Mouse (Mus musculus) midbrain, embryonic 14.5 days (tissue): ENCODE results near the gene Dennd1a. TPM values are rescaled to one million over a fixed set of nuclear protein-coding genes. Genes with fewer than 3 reads are reported as not detected.

Experiments used
- ATAC-seq: fragments of 200-750 bp; cut with Nextera tagmentation; 2 replicates; pipeline ENCODE4 v1.8.0; 2017; ENCODE audit warnings: moderate number of reproducible peaks, moderate library complexity; ENCODE audit not compliant: low FRiP score, low TSS enrichment
- DNase-seq: peaks from one replicate; pipeline ENCODE4 v3.0.0-alpha.2; 2015
- H3K27ac ChIP-seq: fragments of 300-500 bp; sonication (generic); replicated peaks from 2 replicates; pipeline ENCODE4 v1.5.1; 2014; ENCODE audit warnings: mild to moderate bottlenecking, low read depth, low read length, moderate library complexity
- H3K27me3 ChIP-seq: fragments of 300-500 bp; sonication (generic); 2 replicates; pipeline ENCODE4 v1.6.1; 2014; ENCODE audit warnings: low read length, control low read depth, mixed read lengths; ENCODE audit not compliant: control insufficient read depth, insufficient read depth
- H3K36me3 ChIP-seq: fragments of 300-500 bp; sonication (generic); 2 replicates; pipeline ENCODE4 v1.6.1; 2014; ENCODE audit warnings: low read length, control low read depth; ENCODE audit not compliant: control insufficient read depth, insufficient read depth
- H3K4me1 ChIP-seq: fragments of 300-500 bp; sonication (generic); 2 replicates; pipeline ENCODE4 v1.6.1; 2014; ENCODE audit warnings: mild to moderate bottlenecking, antibody characterized with exemption, low read length, control low read depth; ENCODE audit not compliant: control insufficient read depth, insufficient read depth
- H3K4me2 ChIP-seq: fragments of 300-500 bp; sonication (generic); 2 replicates; pipeline ENCODE4 v1.6.1; 2014; ENCODE audit warnings: mild to moderate bottlenecking, low read length, moderate library complexity
- H3K4me3 ChIP-seq: fragments of 300-500 bp; sonication (generic); replicated peaks from 2 replicates; pipeline ENCODE4 v1.5.1; 2014; ENCODE audit warnings: low read depth, low read length
- H3K9ac ChIP-seq: fragments of 300-500 bp; sonication (generic); replicated peaks from 2 replicates; pipeline ENCODE4 v1.6.1; 2014; ENCODE audit warnings: mild to moderate bottlenecking, low read length, moderate library complexity
- H3K9me3 ChIP-seq: fragments of 300-500 bp; sonication (generic); 2 replicates; pipeline ENCODE4 v1.6.1; 2016; ENCODE audit warnings: low read length, control low read depth, mixed read lengths; ENCODE audit not compliant: control insufficient read depth
- WGBS: fragments of 180-500 bp; shearing (Covaris S2); extraction: QIAGEN DNeasy Blood & Tissue Kit; methylation state at CpG from one replicate; pipeline ENCODE4 v1.1.7; 2014; 5-methylcytosine and 5-hydroxymethylcytosine counted together
- polyA plus RNA-seq: library from polyadenylated mRNA; unstranded; fragments of >200 nt; fragmentation: Nextera tagmentation; extraction: Ambion mirVana; gene quantifications from 2 replicates; pipeline ENCODE4 v1.2.1, GENCODE M21; 2014

The Dennd1a gene
- polyA plus RNA-seq, 1 experiment from 2014 or later: 16.6 TPM

DNA sequence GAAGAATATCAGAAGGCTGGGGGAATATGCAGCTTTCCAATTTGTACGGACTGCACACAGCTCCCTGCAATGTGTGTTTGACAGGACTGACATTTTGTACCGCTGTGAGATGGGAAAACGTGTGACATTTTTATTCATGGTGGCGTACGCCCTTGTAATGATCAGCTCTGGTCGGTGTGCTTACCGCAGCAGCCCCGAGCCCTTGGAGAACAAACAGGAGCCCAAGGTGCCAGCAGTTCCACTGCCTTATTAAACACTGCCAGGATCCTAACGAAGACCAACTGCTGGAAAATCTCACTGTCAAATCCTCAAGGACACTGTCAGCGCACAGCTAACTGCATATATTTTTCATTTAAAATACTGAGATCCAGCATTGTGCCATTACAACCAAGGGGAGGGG lies 454.9 kb downstream of the Dennd1a start:
- Histone ChIP-seq H3K4me2 (no peak overlapping the region), H3K27ac (peak overlapping the region; percentile 33), H3K9me3 (no peaks in the 10 kb centered on the region), H3K36me3 (no peaks in the 10 kb centered on the region), H3K4me1 (peaks cover 37% of the 10 kb centered on the region), H3K27me3 (no peaks in the 10 kb centered on the region), H3K9ac (no peak overlapping the region), H3K4me3 (no peak overlapping the region)
- peak; percentile 46; the same call in 1 of the 2 replicates for ATAC-seq
- DNase-seq: peak; percentile 53
- WGBS: 55% methylated on average over 10 of the region's 10 CpGs

DNA sequence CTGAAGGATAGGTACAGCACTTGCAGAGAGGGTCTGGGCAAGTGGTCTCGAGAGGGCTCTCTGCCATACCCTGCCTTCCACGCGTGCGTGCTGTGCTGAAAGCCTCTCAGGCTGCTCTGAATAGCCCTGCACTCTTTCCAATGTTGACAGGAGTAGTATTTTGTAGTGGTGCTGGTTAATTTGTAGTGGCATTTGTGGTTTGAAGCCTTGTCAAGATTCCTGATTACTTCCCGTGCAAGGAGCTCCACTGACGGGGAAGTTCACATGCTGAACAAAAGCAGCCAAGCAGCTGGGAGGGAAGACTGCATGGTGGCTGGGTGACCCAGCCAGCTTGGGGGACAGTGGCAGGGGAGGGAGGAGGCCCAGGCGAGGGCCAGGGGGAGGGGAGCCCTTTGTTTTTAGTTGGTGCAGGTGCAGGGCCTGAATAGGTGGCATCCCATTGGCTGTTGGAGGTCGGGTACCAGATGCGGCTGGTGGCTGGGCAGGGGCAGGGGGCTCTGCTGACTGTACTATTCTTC lies 457.4 kb downstream of the Dennd1a start:
- DNase-seq (peak; percentile 48), ATAC-seq (peak; percentile 35; the same call in 1 of the 2 replicates)
- no peak overlapping the region for H3K4me2 ChIP-seq

DNA sequence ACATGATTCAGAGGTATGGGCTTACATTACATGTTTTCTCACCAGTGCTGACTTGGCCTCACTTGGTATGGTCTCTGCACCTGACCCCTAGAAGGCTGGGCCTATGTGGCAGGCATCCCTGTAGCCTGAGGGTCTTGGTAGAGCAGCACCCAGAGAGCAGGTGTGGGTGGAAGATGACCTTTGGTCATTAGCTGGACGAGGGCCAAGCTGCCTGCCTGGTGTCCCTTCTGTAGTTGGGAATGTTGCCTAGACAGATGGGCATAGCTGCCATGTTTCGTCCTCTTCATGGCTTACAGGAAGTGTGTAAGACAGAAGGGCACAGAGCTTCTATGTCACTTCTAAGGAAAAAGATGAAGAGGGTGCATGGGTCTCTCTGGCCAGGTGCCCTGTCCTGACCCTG lies 463.4 kb downstream of the Dennd1a start:
- Histone ChIP-seq H3K4me3 (no peak overlapping the region), H3K9ac (no peak overlapping the region), H3K9me3 (no peaks in the 10 kb centered on the region), H3K4me1 (peaks cover 23% of the 10 kb centered on the region), H3K27me3 (no peaks in the 10 kb centered on the region), H3K27ac (no peak overlapping the region), H3K4me2 (no peak overlapping the region), H3K36me3 (no peaks in the 10 kb centered on the region)
- ATAC-seq: no peak
- WGBS: 85% methylated on average over 2 of the region's 2 CpGs
- no peak for DNase-seq

More for the DNA sequence above, 457.4 kb downstream of the Dennd1a start:
- H3K9ac ChIP-seq: 0 out of 2 replicates have a peak overlapping the region, but pooled peaks have one; percentile 16
- H3K4me1 ChIP-seq: peaks cover 37% of the 10 kb centered on the region
- peak overlapping the region; percentile 60 for H3K27ac ChIP-seq
- no peak overlapping the region for H3K4me3 ChIP-seq
- 7% methylated on average over 9 of the region's 9 CpGs for WGBS
- no peaks in the 10 kb centered on the region for H3K36me3 ChIP-seq
- no peaks in the 10 kb centered on the region for H3K27me3 ChIP-seq
- no peaks in the 10 kb centered on the region for H3K9me3 ChIP-seq

DNA sequence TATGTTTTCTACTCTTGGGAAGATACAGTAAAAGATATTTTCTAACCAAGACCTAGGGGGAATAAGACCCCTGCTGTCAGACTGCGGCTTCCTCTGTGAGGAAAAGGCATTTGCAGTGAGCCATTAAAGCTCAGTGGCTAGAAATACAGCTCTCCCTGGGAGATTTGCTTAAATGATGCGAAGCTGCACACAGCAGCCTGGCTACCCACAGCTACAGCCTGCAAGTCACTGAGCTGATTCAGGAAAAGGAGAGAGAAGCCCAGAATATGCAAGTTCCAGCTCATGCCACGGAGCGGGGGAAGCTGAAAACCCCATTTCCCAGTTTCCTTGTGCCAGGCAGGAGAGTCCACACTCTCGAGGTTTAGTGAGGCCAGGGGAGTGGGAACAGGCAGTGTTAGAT lies 465.1 kb downstream of the Dennd1a start:
- Histone ChIP-seq H3K27ac (no peak overlapping the region), H3K9me3 (no peaks in the 10 kb centered on the region), H3K27me3 (no peaks in the 10 kb centered on the region), H3K4me3 (no peak overlapping the region), H3K9ac (no peak overlapping the region), H3K4me2 (no peak overlapping the region), H3K36me3 (no peaks in the 10 kb centered on the region), H3K4me1 (peaks cover 30% of the 10 kb centered on the region)
- ATAC-seq: no peak
- 47% methylated on average over 5 of the region's 5 CpGs for WGBS
- DNase-seq: no peak

DNA sequence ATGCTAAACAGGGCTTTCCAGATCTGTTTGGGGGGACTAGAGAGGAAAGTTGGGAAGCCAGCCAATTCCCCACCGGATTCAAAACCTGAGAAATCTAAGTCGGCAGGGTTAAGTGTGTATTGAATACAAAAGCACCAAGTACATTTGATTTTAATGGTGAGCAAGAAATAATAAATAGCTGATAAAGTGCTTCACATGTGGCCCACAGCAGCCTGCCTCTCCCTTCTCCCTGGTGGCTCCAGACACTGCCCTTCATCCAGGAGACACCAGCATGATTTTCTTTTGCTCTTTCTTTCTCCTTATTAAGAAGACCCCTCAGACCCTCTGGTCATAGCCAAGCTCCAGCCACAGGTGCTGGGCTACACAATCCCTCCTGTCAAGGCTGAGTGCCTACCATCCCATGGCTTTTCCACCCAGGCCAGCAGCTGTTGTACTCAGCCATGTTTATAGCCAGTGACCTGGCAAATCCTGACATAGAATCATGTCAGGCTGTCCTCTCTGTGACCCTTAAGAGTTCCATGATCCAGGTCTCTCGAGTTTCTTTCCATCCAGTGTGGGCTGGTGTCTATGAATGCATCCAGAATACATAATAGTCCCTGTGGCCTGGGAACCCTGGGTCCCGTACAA lies 467.6 kb downstream of the Dennd1a start:
- Histone ChIP-seq H3K4me3 (no peak overlapping the region), H3K9ac (no peak overlapping the region; the same call in 1 of the 2 replicates), H3K9me3 (no peaks in the 10 kb centered on the region), H3K27me3 (no peaks in the 10 kb centered on the region), H3K27ac (peak overlapping the region; percentile 70), H3K4me1 (peaks cover 30% of the 10 kb centered on the region), H3K4me2 (no peak overlapping the region), H3K36me3 (no peaks in the 10 kb centered on the region)
- WGBS: 44% methylated on average over 4 of the region's 4 CpGs
- ATAC-seq (no peak), DNase-seq (peak; percentile 59)

DNA sequence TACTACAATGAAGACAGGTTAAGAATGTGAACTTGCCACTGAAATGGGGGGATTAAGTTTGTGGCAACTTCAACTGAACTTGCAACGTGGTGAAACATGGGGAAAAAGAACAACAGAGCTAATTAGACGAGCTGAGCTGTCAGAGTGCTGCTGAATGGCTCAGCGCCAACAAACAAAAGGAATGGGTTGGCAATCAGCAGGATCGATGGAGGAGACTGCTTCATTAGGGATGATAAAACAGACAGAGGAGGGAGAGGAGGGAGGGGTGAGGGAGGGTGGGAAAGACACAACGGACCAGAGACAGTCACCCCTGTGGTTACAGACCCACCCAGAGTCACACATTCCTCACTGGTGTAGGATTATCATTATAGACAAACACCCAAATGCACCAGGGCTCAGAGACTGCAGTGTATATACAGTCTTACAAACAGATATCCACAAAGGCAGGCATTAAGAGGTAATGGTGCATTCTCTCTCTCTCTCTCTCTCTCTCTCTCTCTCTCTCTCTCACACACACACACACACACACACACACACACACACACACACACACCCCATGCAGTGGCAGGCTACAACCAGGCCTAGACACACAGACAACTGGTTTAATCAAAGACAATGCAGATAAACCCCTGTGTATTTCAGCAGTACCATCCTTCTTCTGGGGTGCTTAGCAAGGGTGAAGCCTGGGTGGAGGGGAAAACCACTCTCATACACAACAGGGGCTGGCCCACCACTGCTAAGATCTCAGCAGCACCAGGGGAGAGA lies 468.2 kb downstream of the Dennd1a start:
- DNase-seq: peak; percentile 71
- WGBS: 2% methylated on average over 5 of the region's 5 CpGs
- no peak overlapping the region; the same call in 1 of the 2 replicates for H3K9ac ChIP-seq

DNA sequence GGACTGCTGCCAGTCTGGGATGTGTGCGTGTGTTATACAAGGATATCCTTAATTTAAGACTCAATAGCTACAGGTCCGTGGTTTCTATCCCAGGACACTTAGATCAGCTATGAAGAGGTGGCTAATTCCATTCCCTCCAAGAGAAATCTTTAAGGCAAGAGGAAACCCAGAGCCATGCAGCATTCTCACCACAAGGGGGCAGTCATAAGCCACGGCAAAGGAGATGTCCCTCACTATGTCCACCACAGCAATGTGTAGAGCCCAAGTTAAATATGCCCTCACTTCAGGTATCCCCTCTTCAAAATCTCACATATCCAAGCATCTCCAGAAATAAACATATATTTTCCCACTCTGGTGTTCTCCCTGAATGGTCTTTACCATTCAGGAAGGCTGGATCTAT lies 471.5 kb downstream of the Dennd1a start:
- H3K36me3 ChIP-seq: no peaks in the 10 kb centered on the region
- DNase-seq (peak; percentile 92), ATAC-seq (no peak)
- no peak overlapping the region for H3K4me2 ChIP-seq
- no peak overlapping the region for H3K27ac ChIP-seq
- H3K9ac ChIP-seq: no peak overlapping the region
- no peaks in the 10 kb centered on the region for H3K27me3 ChIP-seq
- no peaks in the 10 kb centered on the region for H3K9me3 ChIP-seq
- WGBS: 8% methylated on average over 3 of the region's 3 CpGs
- H3K4me3 ChIP-seq: no peak overlapping the region
- peaks cover 34% of the 10 kb centered on the region for H3K4me1 ChIP-seq

More for the DNA sequence above, 468.2 kb downstream of the Dennd1a start:
- Histone ChIP-seq H3K27ac (peak overlapping the region; percentile 70), H3K9me3 (no peaks in the 10 kb centered on the region), H3K4me2 (no peak overlapping the region), H3K36me3 (no peaks in the 10 kb centered on the region), H3K4me1 (peaks cover 30% of the 10 kb centered on the region), H3K4me3 (no peak overlapping the region), H3K27me3 (no peaks in the 10 kb centered on the region)
- ATAC-seq: 0 out of 2 replicates have a peak, but pooled peaks have one; percentile 25

DNA sequence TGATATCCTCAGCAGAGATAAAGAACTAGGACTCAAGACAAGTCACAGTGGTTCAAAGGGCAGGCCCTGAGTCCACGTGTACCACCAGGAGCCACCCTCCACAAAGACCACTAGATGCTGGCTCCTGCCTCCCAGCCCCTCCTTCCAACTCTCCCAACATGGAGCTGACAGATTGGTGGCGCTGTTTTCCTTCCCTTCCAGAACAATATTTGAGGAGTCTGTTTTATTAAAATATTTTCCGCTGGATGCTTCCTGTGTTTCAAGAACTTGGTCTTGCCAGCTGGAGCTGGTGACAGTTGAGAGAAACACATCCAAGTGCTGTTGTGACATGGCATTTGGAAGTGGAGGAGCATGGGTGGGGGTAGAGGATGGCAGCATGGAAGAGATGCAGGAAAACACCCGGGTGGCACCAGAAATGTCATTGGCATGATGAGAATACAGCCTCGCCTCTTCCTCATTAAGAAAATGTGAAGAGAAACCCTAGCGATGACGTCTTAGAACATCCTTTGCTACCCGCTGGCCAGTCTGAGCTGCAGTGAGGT lies 472.3 kb downstream of the Dennd1a start:
- Histone ChIP-seq H3K9me3 (no peaks in the 10 kb centered on the region), H3K9ac (no peak overlapping the region), H3K4me2 (no peak overlapping the region), H3K27ac (no peak overlapping the region), H3K36me3 (no peaks in the 10 kb centered on the region), H3K4me3 (no peak overlapping the region), H3K27me3 (no peaks in the 10 kb centered on the region), H3K4me1 (peaks cover 27% of the 10 kb centered on the region)
- ATAC-seq (no peak), DNase-seq (no peak)
- 87% methylated on average over 8 of the region's 8 CpGs for WGBS
